Mouse (Mus musculus) urinary bladder, postnatal 36 days (tissue): ENCODE data around the gene Fndc5.

ENCODE experiments used
- DNase-seq, 2 experiments: peaks; one replicate each; pipeline ENCODE4 v3.0.0; 2022; ENCODE audit warnings: low spot score in 2 of 2, mixed read lengths in 1 of 2

Gene Fndc5

DNA sequence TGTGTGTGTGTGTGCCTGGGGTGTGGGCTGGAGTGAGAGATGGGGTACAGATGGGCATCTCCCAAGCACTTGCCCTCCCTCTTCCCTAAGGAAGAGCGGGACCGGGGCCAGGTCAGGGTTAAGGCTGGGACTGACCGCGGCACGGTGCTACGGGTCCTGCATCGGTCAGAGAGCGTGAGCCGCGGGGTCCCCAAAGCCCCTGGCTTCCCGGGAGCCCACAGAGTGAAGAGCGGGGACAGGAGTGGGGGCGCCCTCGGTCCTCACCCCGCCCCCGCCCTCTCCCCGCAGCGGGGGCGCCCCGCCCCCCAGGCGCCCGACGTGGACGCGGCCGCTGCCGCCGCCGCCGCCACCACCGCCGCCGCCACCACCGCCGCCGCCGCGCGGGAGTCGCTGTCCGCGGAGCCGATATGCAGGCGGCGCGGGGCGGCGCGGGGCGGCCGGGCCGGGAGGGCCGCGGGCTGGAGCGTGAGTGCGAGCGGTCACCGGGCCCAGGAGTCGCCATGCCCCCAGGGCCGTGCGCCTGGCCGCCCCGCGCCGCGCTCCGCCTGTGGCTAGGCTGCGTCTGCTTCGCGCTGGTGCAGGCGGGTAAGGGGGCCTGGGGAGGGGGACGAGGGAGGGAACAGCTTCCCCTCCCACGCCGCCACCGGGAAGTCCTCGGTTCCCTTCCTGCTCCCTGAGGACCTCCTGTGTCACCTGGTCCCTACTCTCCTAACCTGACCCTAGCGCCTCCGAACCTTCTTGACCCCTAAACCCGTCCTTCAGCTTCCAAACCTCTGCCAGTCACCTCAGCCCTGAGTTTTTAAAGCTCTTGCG, at the start of gene Fndc5:
Fndc5 (plus strand) TSS at position 421 of the 813 bp plus-strand sequence.
- DNase-seq = no peak

DNA sequence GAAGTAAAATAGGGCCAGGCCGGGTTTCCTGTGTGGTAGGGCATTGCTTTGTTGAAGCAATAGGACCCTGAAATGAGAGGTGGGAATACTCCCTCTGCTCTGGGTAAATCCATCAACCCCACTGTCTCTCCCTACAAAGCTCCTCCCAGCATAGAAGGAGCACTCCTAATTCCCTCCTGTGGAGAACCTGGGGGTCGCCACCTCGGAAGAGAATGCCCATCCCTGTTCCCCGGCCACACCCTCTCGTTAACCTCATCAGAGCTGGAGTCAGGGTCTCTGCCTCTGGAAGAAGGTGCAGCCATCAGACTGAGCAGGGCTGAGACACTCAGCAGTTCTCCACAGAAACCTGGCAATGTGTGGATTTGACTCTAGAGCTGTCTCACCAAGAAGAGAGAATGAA, 48.9 kb upstream of the Fndc5 start:
- DNase-seq = no peak

DNA sequence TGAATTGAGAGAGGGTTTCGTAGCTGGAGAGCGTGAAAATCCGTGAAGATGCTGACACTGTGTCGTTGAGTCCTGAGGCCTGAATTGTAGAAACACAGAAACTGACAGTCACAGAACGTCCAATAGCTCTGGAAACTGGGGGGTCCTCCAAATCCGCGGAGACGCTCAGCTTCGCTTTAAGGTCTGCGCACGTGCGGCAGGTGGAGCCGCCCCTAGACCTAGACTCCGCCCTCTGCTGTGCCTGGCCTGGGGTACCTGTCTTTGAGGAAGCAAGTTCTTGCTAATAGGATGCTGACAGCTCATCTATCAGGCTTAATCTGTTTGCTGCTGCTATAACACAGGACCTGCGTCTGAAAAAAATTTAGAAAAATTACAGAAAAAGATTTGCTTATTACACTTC, 41.5 kb upstream of the Fndc5 start:
- no peak for DNase-seq

DNA sequence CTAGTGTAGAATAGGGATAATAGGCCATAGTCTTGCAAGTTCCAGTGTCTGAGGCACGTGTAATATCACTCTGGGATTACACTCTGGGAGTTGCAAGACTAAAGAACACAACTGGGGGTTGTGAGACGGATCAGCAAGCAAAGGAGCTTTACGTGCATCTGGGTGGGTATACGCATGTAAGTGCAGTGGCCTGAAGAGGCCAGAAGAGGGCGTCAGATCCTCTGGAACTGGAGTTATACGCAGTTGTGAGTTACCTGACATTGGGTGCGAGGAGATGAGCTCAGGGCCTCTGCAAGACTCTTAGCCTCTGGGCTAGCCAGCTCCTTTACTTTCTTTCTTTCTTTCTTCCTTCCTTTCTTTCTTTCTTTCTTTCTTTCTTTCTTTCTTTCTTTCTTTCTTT, 39.8 kb upstream of the Fndc5 start:
- no peak for DNase-seq

DNA sequence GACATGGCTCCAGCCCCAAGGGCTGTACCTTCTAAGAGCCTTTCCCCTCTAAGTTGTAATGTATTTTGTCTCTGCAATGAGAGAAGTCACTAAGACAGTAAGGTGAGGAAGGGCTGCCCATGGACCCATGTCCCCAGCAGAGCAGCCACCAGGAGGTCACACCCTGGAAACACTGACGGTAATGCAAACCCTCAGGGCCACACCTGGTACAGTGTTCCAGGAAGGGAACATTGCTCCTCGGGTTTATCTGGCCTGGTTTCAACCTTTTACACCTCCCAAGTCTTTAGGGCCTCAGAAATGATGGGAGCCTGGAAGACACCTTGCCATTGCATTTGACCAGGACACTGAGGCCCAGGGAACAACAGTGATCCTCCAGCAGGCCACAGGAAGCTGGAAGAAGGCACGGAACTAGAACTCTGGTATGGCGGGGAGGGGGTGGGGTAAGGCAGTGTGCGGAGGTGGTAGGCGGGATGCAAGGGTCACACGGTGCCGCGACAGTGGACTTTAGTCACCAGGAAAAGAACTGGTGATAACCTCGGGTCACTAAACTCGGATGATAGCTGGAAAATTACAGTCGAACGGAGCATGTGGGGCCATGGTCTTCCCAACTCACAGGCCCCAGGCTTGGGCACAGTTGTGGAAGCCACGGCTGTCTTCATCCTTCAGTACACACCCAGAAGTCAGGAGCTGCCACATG, 34.5 kb upstream of the Fndc5 start:
- DNase-seq = no peak

DNA sequence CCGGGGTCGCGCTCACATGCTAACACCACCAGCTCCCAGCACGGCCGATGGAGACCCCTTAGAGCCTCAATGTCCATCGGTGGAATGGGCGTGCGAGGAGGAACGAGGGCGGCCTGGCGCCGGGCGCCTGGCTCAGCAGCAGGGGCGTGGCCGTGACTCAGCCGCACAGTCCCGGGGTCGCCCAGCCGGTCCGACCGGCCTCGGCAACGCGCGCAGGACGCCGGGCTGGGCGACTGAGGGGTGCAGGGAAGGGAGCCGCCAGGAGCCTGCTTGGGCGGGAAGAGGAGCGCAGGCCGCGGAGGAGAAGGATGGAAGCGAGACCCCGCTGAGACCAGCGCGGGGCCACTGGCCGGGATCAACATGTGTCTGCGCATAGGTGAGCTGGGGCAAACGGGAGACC, 31.4 kb upstream of the Fndc5 start, which contains the start of gene Tmem54:
Tmem54 (plus strand) TSS at position 193 of the 400 bp plus-strand sequence.
- peak; percentile 73 to 76 for DNase-seq

DNA sequence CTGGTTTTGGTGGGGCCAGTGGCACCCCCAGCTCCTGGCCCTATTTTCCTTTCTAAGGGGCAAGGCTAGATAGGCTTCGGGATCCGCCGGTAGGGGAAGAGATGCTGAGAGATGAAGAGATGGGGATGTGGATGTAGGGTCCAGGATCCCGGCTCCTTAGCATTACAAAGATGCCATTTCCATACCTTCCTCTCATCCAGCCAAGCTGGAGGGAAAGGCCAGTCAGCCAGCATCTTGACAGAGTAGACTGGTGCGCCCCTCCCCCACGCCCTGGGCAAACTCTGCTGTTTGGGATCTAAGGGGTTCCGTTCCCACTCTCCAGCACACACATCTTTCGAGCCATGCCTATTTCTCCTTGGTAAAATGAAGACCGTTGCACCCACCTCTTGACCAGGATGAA, 30.7 kb upstream of the Fndc5 start:
- DNase-seq = no peak

DNA sequence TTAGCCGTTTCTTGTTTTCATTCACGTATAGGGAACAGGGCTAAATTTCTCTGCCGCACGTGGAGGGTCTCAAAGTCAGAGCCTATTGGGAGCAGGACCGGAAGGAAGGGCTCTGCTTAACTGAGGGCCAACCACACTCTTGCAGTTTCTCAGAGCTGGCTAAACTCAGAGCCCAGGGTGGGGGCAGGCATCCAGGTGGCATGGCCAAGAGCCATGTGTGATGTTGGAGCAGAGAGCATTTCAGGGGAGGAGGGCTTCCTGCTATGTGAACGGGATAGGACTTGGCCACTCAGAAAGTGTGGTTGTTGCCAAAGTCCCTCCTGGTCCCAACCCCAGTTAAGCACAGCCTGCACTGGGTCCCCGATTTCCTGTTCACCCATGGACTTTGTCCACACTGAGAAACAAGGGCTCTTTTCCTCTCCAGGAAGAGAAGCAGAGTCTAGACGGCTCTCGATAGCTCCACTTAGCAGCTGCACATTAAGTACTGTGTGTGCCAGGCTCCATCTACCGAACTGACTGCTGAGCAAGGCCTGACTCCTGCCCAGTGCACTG, 29.4 kb upstream of the Fndc5 start:
- no peak for DNase-seq

DNA sequence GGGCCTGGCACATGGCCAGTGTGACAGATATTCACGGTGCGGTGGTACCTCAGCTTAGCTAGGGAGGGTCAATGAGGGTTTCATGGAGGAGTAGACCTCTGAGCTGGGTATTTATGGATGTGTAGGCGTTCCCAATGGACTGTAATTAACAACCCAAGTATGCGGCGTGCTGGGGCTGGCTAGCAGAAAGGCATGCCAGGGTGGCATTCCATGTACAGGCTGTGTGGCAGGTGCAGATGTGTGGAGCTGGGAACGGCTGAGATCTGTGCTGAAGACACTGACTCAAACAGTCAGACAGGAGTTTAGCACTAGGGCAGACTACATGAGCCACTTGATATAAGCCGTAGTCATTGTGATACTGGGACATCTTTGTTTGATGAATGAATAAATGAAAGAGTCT, 28.2 kb upstream of the Fndc5 start:
- DNase-seq = no peak

DNA sequence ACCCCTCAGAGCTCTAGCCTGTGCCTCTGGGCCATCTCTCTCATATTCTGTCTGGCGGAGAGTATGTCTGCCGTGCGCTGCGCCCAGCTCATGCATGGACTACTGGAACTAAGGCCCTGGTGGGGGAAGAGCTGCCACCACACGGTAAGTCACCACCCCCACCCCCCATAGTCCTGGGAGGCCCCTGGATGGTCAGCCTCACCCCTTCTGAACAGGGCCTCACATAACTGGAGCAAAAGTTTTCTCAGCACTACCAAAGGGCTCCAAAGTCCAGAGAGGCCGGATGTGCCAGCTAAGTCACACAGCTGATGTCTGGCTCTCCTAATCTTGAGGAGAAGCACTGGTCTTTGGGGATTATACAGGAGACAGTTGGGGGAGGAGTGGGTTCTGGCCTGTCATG, 26.0 kb upstream of the Fndc5 start:
- DNase-seq = no peak

DNA sequence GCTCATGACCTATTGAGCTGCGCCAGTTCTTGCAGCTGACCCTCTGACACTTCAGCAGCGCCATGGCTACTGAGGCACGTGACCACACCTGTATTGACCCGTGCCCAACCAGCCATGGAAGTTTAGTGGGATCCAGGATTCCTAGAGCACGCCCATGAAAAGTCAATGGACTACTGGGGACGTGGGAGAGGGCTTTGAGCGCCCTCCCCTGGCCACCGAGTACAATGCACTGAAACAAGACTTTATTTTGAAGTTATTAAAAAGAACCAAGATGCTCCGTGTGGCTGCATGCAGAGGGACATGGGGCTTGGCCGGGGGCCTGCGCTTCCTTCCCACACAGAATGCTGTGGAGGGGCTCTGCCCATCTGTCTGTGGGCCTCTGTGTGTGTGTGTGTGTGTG, 25.4 kb upstream of the Fndc5 start:
- DNase-seq = no peak

DNA sequence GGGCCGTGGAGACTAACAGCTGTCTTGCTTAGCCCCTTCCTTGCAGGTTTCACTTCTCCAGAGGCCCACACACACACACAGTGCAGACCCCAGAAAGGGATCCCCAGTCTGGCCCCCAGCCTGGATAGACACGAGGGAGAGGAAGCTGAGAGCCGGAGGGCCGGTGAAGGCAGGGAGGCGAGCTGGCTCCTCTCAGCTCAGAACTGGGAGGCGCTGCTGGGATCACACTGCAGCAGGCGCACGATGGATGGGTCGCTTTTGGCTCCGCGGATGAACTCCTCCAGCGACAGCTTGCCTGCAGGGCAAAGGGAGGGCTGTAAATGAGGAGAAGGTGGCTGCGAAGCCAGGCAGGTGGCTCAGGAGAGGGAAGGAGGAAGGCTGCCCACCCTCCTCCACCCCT, 24.6 kb upstream of the Fndc5 start:
- DNase-seq = no peak

DNA sequence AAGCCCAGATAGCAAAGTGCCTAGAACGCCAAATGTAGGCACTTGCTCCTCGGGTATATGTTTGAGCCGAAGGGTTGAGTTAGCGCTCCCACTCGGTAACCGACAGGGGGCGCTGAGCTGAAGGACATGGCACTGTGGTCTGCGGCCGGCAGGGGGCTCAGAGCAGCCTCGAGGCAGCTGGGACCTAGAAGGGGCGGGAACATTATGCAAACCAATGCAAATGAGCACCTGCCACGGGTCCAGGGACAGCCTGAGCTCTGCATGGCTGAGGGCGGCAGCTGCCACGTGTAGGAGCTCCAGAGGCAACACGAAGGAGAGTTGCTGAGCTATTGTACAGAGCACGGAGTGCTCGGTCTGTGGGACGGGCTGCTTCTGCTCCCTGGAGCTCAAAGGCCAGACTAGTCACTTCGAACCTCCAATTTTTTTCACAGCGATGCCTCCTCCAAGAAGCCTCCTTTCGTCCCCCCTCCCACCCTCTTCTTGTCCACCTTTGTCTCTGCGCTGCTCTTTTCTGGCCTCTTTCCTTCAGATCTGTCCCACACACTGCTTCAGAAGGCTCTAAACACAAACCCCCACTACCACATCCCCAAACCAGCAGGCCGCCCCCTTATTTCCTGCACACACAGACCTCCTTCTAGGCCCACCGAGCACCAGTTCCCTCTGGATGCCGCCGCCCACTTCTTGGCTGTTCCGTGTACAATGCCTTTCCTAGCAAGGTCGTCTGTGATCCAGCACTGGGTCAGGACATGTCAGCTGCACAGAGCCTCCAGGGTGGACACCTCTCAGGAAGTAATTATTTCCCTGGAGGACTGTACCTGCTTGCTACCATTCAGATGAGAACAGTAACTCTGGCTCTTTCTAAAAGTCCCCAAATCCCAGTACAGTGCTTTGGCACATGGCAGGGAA, 23.5 kb upstream of the Fndc5 start:
- DNase-seq = peak in 1 of 2 experiments; percentile 30

DNA sequence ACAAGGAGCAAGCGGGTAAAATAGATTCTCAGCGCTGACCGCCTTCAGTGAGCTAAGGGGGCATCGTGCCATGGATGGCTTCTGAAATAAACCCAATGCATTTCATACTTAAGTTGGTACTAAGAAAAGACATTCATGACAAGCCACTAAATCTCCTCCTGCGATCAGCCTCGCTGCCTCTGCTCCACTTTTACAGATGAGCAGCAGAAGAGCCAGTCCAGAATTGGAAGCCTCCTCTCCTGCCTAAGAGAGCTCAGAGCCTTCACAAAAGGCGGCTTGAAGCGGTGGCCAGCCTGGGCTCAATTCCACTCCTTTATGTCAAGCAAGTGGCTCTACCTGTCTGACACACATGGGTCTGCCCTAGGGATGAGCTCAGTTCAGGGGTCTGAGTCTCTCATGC, 20.1 kb upstream of the Fndc5 start:
- no peak for DNase-seq

DNA sequence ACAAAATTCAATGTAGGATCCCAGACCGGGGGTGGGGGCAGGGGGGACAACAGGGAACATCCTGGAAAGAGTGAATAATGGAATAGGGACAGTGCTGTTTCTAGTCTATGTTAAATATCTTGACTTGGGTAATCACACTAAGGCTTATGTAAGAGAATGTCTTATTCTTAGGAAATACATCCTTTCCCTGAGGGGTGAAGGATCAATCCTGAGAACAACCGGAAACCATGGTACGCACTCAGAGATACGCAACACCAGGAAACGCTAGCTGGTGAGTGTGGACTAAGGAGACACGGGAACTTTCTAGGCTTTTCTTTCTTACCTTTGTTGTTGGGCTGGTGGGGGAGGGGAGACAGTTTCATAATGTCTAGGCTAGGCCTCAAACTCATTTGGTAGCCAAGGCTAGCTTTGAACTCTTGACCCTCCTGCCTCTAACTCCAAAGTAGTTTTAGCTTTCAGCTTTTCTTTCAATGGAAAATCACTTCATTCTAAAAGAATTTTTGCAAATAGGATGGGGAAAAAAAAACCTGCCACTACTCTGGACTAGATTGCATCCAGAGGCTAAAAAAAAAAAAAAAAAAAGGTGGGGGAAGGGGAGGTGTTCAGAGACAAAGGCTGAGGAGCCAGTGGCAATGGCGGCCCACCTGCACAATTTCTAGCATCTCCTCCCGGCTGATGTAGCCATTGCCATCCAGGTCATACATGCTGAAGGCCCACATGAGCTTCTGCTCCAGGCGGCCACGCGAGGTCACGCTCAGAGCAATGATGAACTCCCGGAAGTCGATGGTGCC, 18.9 kb upstream of the Fndc5 start:
- DNase-seq = no peak

DNA sequence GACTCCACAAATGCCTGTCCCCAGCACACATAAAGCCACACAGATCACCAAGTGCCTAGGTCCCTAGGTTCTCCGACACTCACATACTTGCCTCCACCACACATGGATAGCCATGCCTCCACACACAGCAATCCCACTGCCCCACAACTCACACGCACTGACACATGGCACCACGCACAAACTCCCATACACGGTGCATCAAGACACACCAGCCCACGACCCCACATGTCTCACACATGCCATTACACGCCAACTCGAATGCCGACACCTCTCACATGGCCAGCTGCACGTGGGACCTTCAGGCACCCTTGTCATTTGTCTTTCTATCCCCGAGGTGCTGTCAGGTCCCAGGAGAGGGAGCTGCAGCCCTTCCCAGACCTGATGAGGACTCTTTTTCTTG, 17.1 kb upstream of the Fndc5 start:
- DNase-seq = no peak

DNA sequence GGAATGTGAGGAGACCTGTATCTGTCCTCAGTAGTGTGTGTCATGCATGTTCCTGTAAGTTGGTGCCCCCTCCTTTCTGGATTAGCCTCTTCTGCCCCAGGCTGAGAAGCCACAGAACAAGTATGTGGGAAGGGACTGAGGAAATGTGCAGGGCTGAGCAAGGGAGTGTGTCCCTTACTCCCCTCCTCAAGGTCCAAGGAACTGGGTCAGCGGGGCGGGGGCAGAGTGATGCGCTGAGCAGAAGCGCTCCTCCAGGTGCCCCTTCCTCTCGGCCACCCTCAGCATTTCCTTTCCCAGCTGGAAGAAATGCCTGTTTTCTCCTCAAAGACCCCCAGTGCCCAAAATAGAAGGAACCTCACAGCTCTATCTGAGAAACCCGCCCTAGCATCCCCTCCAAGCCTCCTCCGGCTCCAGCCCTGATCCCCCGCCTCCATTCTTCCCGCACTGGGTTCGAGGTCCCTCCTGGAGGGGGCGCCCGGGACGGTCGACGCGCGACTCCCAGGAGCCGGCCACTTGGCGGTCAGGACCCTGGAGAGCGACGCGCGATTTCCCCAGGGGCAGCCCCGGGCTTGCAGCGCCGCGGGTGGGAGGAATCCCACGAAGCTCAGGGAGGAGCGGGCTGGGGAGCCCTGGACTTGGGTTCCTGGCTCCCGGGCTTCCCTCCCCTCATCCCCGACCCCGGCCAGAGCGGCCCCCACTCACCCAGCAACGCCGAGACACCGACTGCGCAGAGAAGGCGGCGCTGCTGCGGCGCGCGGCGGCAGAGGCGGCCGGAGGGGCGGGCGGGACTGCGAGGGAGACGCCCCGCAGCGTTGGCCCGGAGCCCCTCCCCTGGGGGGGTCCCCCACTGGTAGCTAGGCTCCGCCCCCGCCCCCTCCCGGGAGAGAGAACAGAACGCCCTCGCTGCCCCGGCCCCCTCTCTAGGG, 16.0 kb upstream of the Fndc5 start:
- peak; percentile 46 to 60 for DNase-seq

DNA sequence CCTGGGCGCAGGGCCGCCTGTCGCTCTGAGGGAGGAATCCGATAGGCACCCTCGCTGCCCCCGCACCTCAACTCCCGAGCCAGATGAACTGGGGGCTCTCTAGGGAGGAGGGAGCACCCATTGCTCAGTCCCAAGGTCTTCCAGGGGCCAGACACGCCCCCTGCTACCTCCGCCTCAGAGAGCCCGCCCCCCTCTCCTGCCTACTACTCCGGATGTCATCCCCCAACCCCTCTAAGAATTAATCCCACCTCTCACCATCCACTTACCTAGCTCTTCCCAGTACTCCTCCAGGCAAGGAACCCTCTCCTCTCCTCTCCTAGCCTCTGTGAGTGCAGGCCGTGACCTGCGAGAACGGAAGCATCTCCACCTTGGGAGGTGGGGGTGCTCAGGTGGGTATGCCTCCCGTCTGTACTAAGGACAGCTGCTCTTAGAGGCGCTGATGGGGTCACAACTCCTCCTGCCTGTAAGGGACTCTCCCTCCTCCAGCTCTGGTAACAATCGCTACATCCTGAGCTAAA, 15.2 kb upstream of the Fndc5 start, which contains the start of gene Hpca:
Hpca (minus strand) TSS at position 468 of the 518 bp plus-strand sequence.
- DNase-seq = no peak

DNA sequence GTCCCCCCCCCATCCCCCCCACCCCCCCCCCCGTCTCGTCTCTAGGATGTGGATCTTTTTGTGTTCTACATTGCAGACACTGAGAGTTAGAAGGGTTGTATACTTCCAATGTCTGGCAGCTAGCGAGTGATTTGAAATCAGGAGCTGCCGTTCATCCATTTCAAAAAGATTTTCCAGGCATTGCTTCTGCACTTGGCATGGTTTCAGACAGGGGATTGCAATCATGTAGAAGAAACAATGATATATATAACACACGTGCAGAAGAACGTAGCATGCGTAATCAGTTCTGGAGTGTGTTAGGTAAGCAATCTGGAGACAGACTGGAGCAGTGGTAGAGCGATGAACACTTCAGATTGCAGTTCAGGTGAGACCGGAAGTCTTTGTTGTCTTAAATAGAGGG, 14.7 kb upstream of the Fndc5 start:
- DNase-seq = no peak

DNA sequence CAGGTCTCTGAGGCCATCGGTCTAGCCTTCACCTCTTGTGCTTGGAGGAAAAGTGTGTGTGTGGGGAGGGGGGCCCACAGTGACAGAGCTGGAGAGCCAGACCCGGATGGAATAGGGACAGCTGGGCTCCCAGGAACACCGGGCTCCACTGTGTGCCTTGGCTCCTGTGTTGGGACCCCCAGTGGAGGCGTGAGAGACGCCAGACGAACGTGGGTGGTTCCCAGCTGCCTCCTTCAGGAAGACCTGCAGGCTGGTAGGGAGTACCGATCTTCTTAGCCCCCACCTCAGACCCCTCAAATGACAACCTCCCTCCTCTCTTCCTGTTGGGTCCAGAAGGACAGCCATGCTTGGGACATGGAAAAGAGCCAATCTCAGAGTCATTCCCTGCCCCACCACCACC, 14.1 kb upstream of the Fndc5 start:
- DNase-seq = no peak
